Mouse (Mus musculus) CH12.LX (cell line): ENCODE measurements around the gene Ift81. TPM values are rescaled to one million over a fixed set of nuclear protein-coding genes. Genes with fewer than 3 reads are reported as not detected.

Experiments used
- DNase-seq: peaks from one replicate; pipeline ENCODE4 v3.0.0-alpha.2; 2013; ENCODE audit errors: extremely low read depth
- H3K27ac ChIP-seq: 2 replicates; pipeline ENCODE4 v1.5.1; 2012; ENCODE audit warnings: low read depth, mild to moderate bottlenecking, control low read depth, moderate library complexity; ENCODE audit not compliant: insufficient read depth
- H3K27me3 ChIP-seq: replicated peaks from 2 replicates; pipeline ENCODE3; 2012; ENCODE audit warnings: inconsistent platforms
- H3K36me3 ChIP-seq, 2 experiments: replicated peaks in 1 of 2; 2 replicates each; pipeline versions ENCODE3 to v1.6.1; 2012; ENCODE audit warnings: inconsistent platforms in 1 of 2, low read length in 1 of 2, mild to moderate bottlenecking in 1 of 2, mixed read lengths in 1 of 2, moderate library complexity in 1 of 2; ENCODE audit not compliant: control insufficient read depth in 1 of 2, insufficient read depth in 1 of 2
- H3K4me1 ChIP-seq, 2 experiments: 2 replicates each; pipeline ENCODE4 v1.6.1; 2012; ENCODE audit warnings: inconsistent platforms in 1 of 2, moderate library complexity in 1 of 2; ENCODE audit not compliant: insufficient read depth in 2 of 2, control insufficient read depth in 1 of 2
- H3K4me2 ChIP-seq: 2 replicates; pipeline ENCODE4 v1.6.1; 2012; ENCODE audit warnings: low read depth, mild to moderate bottlenecking, control low read depth; ENCODE audit not compliant: poor library complexity, insufficient read depth, severe bottlenecking
- H3K4me3 ChIP-seq, 3 experiments: fragments of 150-350 bp in 1 of 3; sonication (generic) in 1 of 3; replicated peaks in 1 of 3; 2 replicates each; pipeline versions ENCODE3 to v1.5.1; 2011 to 2012; ENCODE audit warnings: low read depth in 2 of 3, low read length in 2 of 3, mild to moderate bottlenecking in 2 of 3, moderate library complexity in 2 of 3, control low read depth in 1 of 3, improper control_type of control experiment in 1 of 3, inconsistent platforms in 1 of 3, mixed read lengths in 1 of 3; ENCODE audit not compliant: poor library complexity in 1 of 3
- H3K79me2 ChIP-seq: replicated peaks from 2 replicates; pipeline ENCODE4 v1.6.1; 2012; ENCODE audit warnings: mild to moderate bottlenecking, moderate library complexity; ENCODE audit not compliant: control insufficient read depth, poor library complexity, insufficient read depth, severe bottlenecking; ENCODE audit errors: extremely low read depth
- H3K9ac ChIP-seq: 2 replicates; pipeline ENCODE4 v1.6.1; 2012; ENCODE audit warnings: low read depth, mild to moderate bottlenecking, control low read depth, moderate library complexity; ENCODE audit not compliant: insufficient read depth
- H3K9me3 ChIP-seq: replicated peaks from 2 replicates; pipeline ENCODE3; 2012; ENCODE audit warnings: low read length, inconsistent platforms, mixed read lengths
- CHD2 ChIP-seq: IDR thresholded peaks from 2 replicates; pipeline ENCODE4 v1.6.1; 2011; ENCODE audit warnings: low read length, improper control_type of control experiment
- CTCF ChIP-seq, 2 experiments: IDR thresholded peaks in 1 of 2; conservative IDR thresholded peaks in 1 of 2; 2 replicates each; pipeline ENCODE4 v1.5.1; 2011 to 2012; ENCODE audit warnings: low read depth in 2 of 2, low read length in 2 of 2, improper control_type of control experiment in 1 of 2, inconsistent platforms in 1 of 2, mild to moderate bottlenecking in 1 of 2, moderate library complexity in 1 of 2
- E2F4 ChIP-seq: IDR thresholded peaks from 2 replicates; pipeline ENCODE4 v1.6.1; 2011; ENCODE audit warnings: low read depth, low read length, improper control_type of control experiment; ENCODE audit not compliant: insufficient replicate concordance
- EP300 ChIP-seq: IDR thresholded peaks from 2 replicates; pipeline ENCODE4 v1.6.1; 2011; ENCODE audit warnings: low read length, improper control_type of control experiment
- ETS1 ChIP-seq: conservative IDR thresholded peaks from 2 replicates; pipeline ENCODE4 v1.6.1; 2012; ENCODE audit warnings: low read depth, mild to moderate bottlenecking, inconsistent platforms, low read length, improper control_type of control experiment, moderate library complexity
- GABPA ChIP-seq: IDR thresholded peaks from 2 replicates; pipeline ENCODE4 v1.6.1; 2012; ENCODE audit warnings: low read depth, low read length, improper control_type of control experiment, inconsistent platforms; ENCODE audit not compliant: insufficient replicate concordance
- HCFC1 ChIP-seq: IDR thresholded peaks from 2 replicates; pipeline ENCODE4 v1.6.1; 2012; ENCODE audit warnings: low read depth, mild to moderate bottlenecking, inconsistent platforms, low read length, improper control_type of control experiment
- IRF4 ChIP-seq: IDR thresholded peaks from 2 replicates; pipeline ENCODE4 v1.6.1; 2014; ENCODE audit warnings: low read depth, mild to moderate bottlenecking, inconsistent platforms, low read length, improper control_type of control experiment
- JUN ChIP-seq: IDR thresholded peaks from 2 replicates; pipeline ENCODE4 v1.6.1; 2011; ENCODE audit warnings: low read depth, mild to moderate bottlenecking, low read length, improper control_type of control experiment, moderate library complexity; ENCODE audit not compliant: insufficient read depth
- JUND ChIP-seq: conservative IDR thresholded peaks from 2 replicates; pipeline ENCODE4 v1.6.1; 2011; ENCODE audit warnings: low read depth, low read length, improper control_type of control experiment
- MAFK ChIP-seq: IDR thresholded peaks from 2 replicates; pipeline ENCODE4 v1.6.1; 2011; ENCODE audit warnings: low read length, improper control_type of control experiment; ENCODE audit not compliant: insufficient replicate concordance
- MAX ChIP-seq: IDR thresholded peaks from 2 replicates; pipeline ENCODE4 v1.6.1; 2011; ENCODE audit warnings: low read length, improper control_type of control experiment
- MYC ChIP-seq: IDR thresholded peaks from 2 replicates; pipeline ENCODE4 v1.6.1; 2011; ENCODE audit warnings: low read depth, mild to moderate bottlenecking, improper control_type of control experiment, low read length
- NELFE ChIP-seq: IDR thresholded peaks from 2 replicates; pipeline ENCODE4 v1.6.1; 2011; ENCODE audit warnings: low read depth, low read length, improper control_type of control experiment
- NRF1 ChIP-seq: IDR thresholded peaks from 2 replicates; pipeline ENCODE4 v1.6.1; 2014; ENCODE audit warnings: low read depth, mild to moderate bottlenecking, inconsistent platforms, low read length, improper control_type of control experiment, moderate library complexity
- PAX5 ChIP-seq: IDR thresholded peaks from 2 replicates; pipeline ENCODE4 v1.6.1; 2012; ENCODE audit warnings: low read length, inconsistent platforms, mixed read lengths
- POLR2A ChIP-seq: IDR thresholded peaks from 2 replicates; pipeline ENCODE4 v1.6.1; 2011; ENCODE audit warnings: low read depth, mild to moderate bottlenecking, improper control_type of control experiment, low read length
- POLR2AphosphoS2 ChIP-seq: IDR thresholded peaks from 2 replicates; pipeline ENCODE4 v1.6.1; 2011; ENCODE audit warnings: low read depth, low read length, improper control_type of control experiment
- RAD21 ChIP-seq: IDR thresholded peaks from 2 replicates; pipeline ENCODE4 v1.6.1; 2011; ENCODE audit warnings: low read depth, mild to moderate bottlenecking, low read length, improper control_type of control experiment, moderate library complexity
- SIN3A ChIP-seq: IDR thresholded peaks from 2 replicates; pipeline ENCODE4 v1.6.1; 2012; ENCODE audit warnings: low read length, improper control_type of control experiment, inconsistent platforms
- UBTF ChIP-seq: IDR thresholded peaks from 2 replicates; pipeline ENCODE4 v1.6.1; 2012; ENCODE audit warnings: low read depth, mild to moderate bottlenecking, inconsistent platforms, low read length, improper control_type of control experiment, moderate library complexity
- USF1 ChIP-seq: IDR thresholded peaks from 2 replicates; pipeline ENCODE4 v1.6.1; 2014; ENCODE audit warnings: low read depth, mild to moderate bottlenecking, inconsistent platforms, low read length, improper control_type of control experiment
- USF2 ChIP-seq: conservative IDR thresholded peaks from 2 replicates; pipeline ENCODE4 v1.6.1; 2011; ENCODE audit warnings: low read depth, low read length, improper control_type of control experiment
- ZC3H11A ChIP-seq: IDR thresholded peaks from 2 replicates; pipeline ENCODE4 v1.6.1; 2012; ENCODE audit warnings: low read depth, mild to moderate bottlenecking, inconsistent platforms, low read length, improper control_type of control experiment
- ZNF384 ChIP-seq: IDR thresholded peaks from 2 replicates; pipeline ENCODE4 v1.6.1; 2012; ENCODE audit warnings: low read depth, low read length, improper control_type of control experiment, inconsistent platforms
- dilution Hi-C: fragments of 300-500 bp; cut with MboI; formaldehyde crosslinking; loops from 2 replicates; pipeline ENCODE4 v1.14.3; 2020; ENCODE audit warnings: low sequenced_read_pairs; ENCODE audit not compliant: extremely low pct_unique_long_range_greater_than_20kb, extremely low pct_ligation_motif_present
- in situ Hi-C: fragments of 300-500 bp; cut with MboI; formaldehyde crosslinking; loops from 3 replicates; pipeline ENCODE4 v1.14.3; 2019; ENCODE audit warnings: low sequenced_read_pairs, low pct_ligation_motif_present, low pct_unique_long_range_greater_than_20kb, mixed read lengths
- polyA plus RNA-seq: library from polyadenylated mRNA; unstranded; fragments of >175 nt; gene quantifications from 2 replicates; pipeline ENCODE4 v1.2.1, GENCODE M21; 2012; ENCODE audit warnings: low read depth; ENCODE audit not compliant: insufficient read length
- total RNA-seq, 2 experiments: library from RNA; depleted of rRNA; stranded (reverse); fragments of 300-350 nt in 1 of 2; fragments of >200 nt in 1 of 2; gene quantifications; 2 replicates each; pipeline ENCODE4 v1.2.3; 2012 to 2014

The Ift81 gene
- total and polyA plus RNA-seq, 3 experiments: 3.1 to 5.0 (median 4.1) TPM

GRCm38 (mm10) chr5:122550460-122550859 lies 63.9 kb downstream of the Ift81 start:
- H3K27ac ChIP-seq: no peak overlapping the region
- no peaks in the 10 kb centered on the region for H3K9me3 ChIP-seq
- DNase-seq: no peak
- no peaks in the 10 kb centered on the region for H3K27me3 ChIP-seq
- no peak for TF ChIP-seq PAX5
- 0 out of 2 replicates have a peak, but pooled peaks have one; percentile 29 for TF ChIP-seq UBTF
- no peak for TF ChIP-seq JUND
- no peak for TF ChIP-seq SIN3A
- TF ChIP-seq USF1: no peak
- no peak for TF ChIP-seq IRF4
- TF ChIP-seq NELFE: 0 out of 2 replicates have a peak, but pooled peaks have one; percentile 41
- 0 out of 2 replicates have a peak, but pooled peaks have one; percentile 23 for TF ChIP-seq MAFK
- TF ChIP-seq JUN: no peak
- TF ChIP-seq MAX: 0 out of 2 replicates have a peak, but pooled peaks have one; percentile 32
- no peak for TF ChIP-seq MYC
- no peak for TF ChIP-seq POLR2AphosphoS2
- H3K4me3 ChIP-seq: peak overlapping the region in 1 of 3 experiments; percentile 29
- peak overlapping the region; percentile 98 for H3K4me2 ChIP-seq
- in situ Hi-C loops (no loop called here), dilution Hi-C loops (no loop called here)
- no peaks in the 10 kb centered on the region for H3K79me2 ChIP-seq
- H3K4me1 ChIP-seq: peaks cover 2 to 4% of the 10 kb centered on the region in 2 experiments; a peak in 3 of 4 replicates
- peak overlapping the region; percentile 75 for H3K9ac ChIP-seq
- no peaks in the 10 kb centered on the region for H3K36me3 ChIP-seq

GRCm38 (mm10) chr5:122548671-122549070 lies 65.6 kb downstream of the Ift81 start:
- no peak for DNase-seq
- H3K4me1 ChIP-seq: peaks cover 2 to 4% of the 10 kb centered on the region in 2 experiments; a peak in 3 of 4 replicates
- no peaks in the 10 kb centered on the region for H3K79me2 ChIP-seq
- H3K27ac ChIP-seq: no peak overlapping the region
- no peak overlapping the region for H3K4me2 ChIP-seq
- TF ChIP-seq EP300 (no peak), HCFC1 (no peak), ETS1 (no peak), RAD21 (no peak), NRF1 (no peak), JUND (no peak), GABPA (no peak), POLR2A (no peak), UBTF (no peak), CTCF (conservative IDR thresholded peaks at IDR 0.05 in 1 of 2, IDR thresholded peaks at IDR 0.05 in 1 of 2; ENCODE audit: low read depth in 2 of 2, low read length in 2 of 2) (no peak), PAX5 (no peak), CHD2 (no peak), ZC3H11A (no peak), ZNF384 (no peak), USF2 (no peak), E2F4 (no peak), NELFE (no peak), IRF4 (no peak)
- no peaks in the 10 kb centered on the region for H3K27me3 ChIP-seq
- dilution Hi-C loops: no loop called here
- in situ Hi-C loops: no loop called here
- no peaks in the 10 kb centered on the region for H3K36me3 ChIP-seq
- no peaks in the 10 kb centered on the region for H3K9me3 ChIP-seq
- no peak overlapping the region for H3K9ac ChIP-seq
- H3K4me3 ChIP-seq: no peak overlapping the region
